Mouse (Mus musculus): ENCODE results near the gene Trpm4.
"Not testable (repeated sequence)": the region's sequence is repeated elsewhere in the genome, so short reads cannot be mapped to it uniquely, and the experiment has no call there.

Trpm4 gene

DNA sequence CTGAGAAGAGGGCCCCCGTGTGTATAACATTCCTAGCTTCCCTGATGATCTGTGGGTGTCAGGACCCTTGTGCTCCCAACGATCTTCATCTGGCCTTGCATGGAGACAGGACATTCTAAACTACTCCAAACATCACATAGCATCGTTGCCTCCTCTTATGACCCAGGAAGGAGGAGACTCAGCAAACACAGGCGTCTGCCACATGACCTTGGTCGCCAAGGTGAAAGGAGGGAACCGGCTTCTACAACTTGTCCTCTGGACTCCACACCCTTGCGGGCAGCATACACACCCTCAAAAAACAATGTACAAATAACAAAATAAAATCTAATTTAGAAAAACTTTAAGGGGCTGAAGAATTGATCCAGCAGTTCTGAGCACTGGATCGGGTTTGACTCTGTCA is 21.6 kb downstream of the Trpm4 start:
- DNase-seq (ENCODE audit: low spot score) = no peak

DNA sequence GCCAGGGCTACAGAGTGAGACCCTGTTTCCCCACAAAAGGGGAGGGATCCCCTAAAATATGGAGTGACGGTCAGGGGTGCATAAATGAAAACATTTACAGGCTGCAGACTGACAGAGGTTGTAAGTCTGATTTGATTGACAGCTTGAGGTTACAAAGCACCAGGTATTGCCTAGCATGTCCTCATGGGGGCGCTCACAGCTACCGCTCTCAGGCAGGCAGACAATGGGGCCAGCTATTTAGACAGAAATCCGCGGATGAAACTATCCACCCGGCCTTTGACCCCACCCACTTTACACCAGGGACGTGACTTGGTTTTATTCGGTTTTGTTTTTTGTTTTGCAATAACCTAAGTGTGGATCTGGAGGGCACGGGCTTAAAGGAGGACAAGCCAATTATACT is 24.1 kb downstream of the Trpm4 start:
- DNase-seq (ENCODE audit: low spot score) = peak; percentile 90

DNA sequence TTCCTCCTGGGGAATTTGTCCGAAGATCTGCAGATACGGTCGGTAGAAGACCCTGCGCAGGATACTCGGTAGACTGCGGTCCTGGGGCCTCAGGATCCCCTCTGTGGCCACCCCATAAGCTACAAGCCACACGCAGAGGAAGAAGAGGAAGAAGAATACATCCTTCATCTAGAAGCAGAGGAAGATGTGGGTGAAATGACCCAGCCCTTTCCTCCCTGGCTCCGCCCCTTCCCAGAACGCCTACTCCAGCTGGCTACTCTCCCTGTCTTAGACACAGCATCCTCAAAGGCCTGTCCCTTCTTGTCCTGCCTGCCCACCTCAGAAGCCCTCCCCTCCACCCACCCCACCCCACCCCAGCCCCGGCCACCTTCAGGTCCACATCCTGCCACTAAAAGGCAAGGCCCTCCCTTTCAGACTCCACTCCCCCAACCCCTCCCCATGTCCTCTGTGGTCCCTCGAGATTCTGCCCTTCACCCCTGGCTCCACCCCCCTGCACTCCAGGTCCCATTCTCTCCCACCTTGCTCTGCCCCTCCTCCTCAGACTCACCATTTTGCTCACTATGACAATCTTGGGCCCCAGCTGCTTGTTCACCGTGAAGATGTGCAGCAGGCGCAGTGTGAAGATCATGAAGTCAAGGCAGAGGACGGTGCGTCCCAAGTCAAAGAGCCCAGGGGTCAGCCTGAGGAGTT is 24.9 kb downstream of the Trpm4 start:
- DNase-seq (ENCODE audit: low spot score) = no peak

DNA sequence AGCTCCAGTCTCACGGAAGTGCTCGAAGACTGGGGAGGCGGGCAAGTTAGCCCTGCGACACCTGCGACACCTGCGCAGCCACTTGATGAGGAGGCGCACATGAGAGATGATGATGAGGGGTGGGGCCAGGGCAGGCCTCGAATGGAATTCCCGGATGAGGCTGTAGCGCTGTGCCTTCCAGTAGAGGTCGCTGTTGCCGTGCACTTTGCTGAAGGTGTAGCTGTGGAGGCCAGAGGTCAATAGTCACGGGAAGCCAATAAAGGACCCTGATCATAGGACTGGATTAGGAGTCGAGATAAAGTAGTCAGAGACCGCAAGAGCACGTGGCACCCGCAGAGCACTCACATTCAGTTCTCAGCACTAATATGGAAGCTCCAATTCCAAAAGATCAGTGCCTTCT is 28.3 kb downstream of the Trpm4 start:
- DNase-seq (ENCODE audit: low spot score) = peak; percentile 84

DNA sequence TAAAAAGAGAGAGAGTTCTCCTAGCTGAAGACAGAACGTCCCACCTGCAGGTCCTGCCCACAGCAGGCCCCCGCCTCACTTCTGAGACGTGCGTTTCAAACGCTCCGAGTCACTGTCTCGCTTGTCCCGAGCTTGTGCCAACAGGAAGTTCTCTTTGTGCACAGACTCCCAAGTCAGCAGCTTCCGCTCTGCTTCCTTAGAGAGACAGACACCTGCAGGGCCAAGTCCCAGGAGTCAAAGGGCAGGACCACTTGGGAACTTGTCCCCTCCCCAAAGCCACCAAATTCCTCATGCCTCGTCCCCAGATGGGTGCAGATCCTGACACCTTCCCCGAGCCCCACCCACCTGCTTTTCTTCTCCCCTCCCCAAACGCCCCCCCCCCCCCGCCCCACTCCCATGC is 28.7 kb downstream of the Trpm4 start:
- no peak for DNase-seq (ENCODE audit: low spot score)

DNA sequence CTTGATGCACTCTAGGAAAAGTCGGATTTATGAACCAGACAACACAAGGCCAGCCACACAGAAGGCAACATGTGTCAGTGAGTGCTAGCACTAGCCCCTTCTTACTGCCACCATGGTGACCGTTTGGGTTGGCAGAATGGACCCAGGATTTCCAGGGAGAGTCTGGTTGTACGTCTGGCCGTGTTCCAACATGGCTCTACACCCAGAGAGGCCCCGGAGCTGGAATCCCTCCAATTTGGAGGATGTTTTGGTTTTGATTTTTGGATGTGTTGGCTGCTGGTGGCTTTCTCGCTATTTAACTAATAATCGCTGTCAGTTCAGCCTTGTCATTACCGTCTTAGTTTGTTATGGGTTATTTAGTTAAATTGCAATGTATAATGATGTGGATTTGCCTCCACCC is 31.0 kb downstream of the Trpm4 start:
- no peak for DNase-seq (ENCODE audit: low spot score)

DNA sequence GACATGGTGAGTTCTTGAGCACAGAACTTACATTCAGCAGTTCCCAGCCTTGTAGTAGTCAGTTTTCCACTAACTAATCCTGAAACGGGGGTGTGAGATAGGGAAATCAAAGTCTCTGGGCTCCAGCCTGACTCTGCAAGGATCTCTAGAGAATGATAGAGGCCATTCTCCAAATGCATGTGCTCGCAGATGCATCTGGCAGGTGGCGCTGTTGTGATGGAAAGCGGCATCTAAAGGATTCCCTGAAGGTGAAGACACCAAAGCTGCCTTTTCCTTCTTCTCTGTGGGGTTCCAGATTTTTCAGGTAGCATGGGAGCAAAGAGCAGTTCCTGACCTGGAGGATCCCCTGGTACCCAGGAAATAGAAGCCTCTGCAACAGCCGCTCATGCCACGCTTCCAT is 33.3 kb downstream of the Trpm4 start:
- peak; percentile 75 for DNase-seq (ENCODE audit: low spot score)

DNA sequence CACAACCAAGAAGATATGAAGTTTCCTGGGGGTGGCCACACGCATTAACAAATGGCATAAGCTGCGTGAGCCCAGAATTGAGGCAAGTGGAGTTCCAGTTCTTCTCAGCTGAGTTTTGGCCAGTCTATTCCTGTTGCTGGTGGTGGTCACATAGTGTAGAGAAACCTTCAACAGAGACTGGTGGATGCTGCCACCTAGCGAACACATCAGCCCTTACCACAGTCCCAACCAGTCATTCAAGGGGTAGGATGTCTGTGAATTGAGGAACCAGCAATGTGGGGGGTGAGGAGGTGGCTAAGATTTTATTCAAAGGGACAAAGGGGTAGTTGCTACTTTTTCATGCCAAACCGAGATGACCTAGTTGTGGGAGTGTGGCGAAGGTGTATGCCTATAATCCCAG is 33.8 kb downstream of the Trpm4 start:
- peak; percentile 85 for DNase-seq (ENCODE audit: low spot score)

DNA sequence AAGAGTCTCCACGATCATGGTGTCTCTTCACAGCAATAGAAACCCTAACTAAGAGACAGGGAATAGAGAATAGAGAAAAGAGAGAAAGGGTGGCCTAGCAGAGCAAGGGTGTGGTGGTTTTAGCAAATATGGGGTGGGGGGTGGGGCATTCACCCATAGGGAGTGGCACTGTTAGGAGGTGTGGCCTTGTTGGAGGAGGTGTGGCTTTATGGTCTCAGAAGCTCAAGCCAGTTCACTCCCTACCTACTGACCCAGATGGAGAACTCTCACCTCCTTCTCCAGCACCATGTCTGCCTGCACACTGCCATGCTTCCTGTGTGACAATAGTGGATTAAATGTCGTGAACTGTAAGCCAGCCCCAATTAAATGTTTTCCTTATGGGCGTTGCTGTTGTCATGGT is 36.0 kb downstream of the Trpm4 start:
- no peak for DNase-seq (ENCODE audit: low spot score)

DNA sequence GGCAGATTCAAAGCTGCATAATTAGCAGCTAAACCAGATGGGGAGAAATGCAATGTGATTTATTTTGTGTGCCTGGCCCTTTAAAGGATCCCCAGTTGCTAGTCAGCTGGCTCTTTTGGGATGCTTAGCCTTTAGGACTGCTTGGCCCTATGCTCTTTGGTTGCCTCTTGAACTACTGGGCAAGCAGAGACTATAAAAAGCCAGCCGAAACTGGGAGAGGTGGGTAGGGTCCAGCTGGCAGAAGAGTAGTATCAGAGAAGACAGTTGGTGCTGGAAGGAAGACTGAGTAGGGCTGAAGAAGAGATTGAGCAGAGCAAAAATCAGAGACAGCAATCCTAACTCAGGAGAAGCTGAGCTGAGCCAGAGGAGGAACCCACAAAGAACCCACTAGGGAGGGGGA is 37.0 kb downstream of the Trpm4 start:
- no peak for DNase-seq (ENCODE audit: low spot score)

DNA sequence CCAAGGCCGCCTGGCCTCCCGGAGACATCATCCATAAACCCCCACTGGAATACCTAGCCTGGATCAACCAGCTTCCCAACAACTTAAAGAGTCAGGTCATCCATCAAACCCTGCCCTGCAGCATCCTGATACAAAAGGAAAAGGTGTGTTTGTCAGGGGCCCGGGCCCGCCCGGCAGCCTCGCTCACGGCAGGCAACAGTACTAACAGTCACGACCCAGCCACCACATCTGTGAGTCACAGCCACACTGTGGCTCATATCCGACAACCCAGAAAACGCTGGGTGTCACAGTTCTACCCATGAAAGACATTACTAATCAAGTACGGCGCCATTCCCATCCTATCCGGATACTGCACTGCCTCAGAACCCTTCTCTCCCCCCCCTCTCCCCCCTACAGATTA is 47.1 kb downstream of the Trpm4 start:
- DNase-seq (ENCODE audit: low spot score) = no peak

DNA sequence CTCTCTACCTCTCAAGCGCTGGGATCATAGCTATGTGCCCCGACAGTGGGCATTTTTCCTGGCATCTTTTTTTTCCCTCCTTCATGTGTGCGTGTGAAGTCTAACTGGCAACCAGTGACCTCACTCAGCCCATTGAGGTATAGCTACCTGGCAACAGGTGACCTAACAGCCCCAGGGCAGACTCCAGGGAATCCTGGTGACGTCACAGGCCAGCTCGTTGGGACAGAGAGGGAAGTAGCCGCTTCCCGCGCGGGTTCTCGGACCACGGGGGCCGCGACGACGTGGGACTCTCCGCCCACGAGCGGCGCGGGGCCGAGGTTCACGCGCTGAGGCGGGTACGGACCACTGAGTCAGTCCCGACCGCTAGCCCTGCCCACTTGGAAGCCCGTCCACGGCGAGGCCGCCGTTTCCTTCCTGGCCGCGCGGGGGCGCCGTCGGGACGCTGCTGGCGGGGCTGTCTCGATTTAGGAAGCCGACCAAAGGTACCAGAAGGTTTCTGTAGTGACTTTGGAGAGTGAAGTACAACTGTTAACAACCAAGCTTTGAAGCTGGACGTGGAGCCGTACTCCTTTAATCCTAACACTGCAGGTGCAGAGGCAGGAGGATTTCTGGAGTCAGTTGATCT is 56.3 kb downstream of the Trpm4 start, which contains the start of gene Slc6a21:
Gene Slc6a21 (plus strand): TSS at position 378 of the 625 bp plus-strand sequence.
- DNase-seq (ENCODE audit: low spot score) = peak; percentile 68

DNA sequence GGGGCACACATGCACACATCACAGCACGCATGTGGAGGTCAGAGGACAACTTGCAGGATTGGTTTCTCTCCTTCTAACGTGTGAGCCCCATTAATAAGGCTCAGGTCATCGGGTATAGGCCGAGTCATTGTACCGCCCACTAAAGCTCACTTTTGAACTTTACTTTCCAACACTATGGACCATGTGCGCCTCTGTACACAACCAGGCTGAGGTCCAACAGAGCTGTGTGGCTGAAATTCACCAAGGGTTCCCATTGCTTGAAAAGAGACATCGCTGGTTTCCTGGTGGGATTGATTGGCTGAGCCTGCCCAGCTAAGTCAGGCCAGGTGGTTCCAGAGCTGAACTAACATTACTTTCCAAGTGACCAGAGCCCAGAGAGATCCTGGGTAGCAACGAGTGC is 59.9 kb downstream of the Trpm4 start:
- DNase-seq (ENCODE audit: low spot score) = no peak

DNA sequence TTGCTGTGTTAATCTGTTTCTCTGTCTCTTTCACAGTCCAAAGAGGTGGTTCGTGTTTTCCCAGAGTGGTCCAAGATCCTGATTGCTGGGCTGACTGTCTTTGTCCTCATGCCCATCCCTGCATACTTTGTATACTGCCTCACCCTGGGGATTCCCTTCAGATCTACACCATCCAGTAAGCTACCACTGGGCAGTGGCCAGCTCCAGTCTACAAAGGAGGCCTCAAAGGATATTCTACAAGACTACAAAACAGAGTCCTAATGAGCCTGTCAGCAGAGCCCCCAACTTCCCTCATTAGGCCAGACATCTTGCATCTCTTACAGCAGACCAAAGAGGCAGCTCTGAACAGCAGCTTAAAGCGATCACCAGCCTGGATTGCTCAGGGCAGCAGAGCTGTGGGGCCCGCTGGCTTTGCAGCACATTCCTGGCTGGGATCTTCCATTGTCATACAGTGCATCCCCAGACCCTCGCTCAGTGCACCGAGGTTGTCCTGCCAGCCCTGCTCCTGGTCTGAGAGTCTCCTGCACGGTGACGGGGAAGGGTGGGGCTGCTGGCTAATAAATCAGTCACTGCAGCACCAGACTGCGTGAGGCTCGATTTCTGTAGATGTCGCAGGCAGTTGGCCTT is 60.7 kb downstream of the Trpm4 start:
- DNase-seq (ENCODE audit: low spot score) = peak; percentile 29

DNA sequence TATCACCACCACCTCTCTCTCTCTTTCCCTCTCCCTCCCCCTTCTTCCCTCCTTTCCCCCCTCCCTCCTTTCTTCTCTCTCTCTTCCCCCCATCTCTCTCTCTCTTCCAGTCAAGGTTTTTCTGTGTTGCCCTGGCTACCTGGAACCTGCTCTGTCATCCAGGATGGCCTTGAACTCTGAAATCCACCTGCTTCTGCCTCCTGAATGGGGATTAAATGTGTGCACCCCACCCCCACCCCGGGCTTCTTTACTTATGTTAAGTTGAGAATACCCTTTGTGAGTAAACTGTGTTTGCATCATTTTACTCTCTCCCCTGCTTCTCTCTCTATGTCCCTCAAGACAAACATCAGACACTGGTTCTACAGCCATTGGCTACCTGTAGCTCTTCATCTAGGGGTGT is 68.1 kb downstream of the Trpm4 start:
- DNase-seq (ENCODE audit: low spot score) = no peak

DNA sequence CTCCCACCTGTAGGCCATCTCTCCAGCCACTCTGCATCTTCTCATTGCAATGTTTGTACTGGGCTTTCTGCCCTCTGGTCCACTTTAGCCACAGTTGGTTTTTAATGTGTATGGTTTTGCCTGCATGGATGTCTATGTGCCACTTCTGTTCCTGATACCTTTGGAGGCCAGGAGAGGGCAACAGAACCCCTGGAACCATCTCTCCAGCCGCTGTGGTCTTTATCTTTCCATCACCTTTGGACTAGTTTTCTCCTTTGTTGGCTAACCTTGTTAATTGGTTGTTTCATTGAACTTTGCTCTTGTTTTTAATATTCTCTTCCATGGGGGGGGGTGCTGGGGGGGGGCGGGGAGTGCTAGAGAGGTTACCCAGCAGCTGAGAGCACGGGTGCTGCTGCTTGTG is 69.2 kb downstream of the Trpm4 start:
- no peak for DNase-seq (ENCODE audit: low spot score)

DNA sequence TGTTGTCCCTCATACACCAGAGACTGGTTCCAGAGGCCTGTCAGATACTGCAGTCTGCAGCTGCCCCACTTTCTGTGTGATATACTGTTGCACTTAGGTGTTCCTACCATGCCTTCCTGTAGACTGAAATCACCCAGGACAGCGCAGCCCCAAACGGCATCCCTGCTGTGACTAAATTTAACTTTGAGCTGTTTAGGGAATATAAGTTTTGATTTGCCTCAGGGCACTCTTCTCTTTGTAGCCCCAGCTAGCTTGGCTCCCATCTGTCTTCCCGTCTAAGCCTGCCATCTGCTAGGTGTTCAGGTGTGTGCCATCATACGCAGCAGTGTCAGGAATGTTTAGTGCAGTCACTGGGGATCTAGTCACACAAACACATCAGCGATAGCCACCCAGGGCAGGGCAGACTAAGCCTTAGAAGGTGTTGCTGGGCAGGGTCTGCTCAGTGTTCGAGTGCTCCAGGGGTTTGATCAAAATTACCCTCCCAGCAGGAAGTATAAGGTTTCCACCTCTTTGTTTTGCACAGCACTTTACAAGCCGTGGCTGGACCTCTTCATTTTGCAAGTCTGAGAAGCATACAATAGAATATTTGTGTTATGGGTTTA is 70.5 kb downstream of the Trpm4 start:
- DNase-seq (ENCODE audit: low spot score) = no peak

DNA sequence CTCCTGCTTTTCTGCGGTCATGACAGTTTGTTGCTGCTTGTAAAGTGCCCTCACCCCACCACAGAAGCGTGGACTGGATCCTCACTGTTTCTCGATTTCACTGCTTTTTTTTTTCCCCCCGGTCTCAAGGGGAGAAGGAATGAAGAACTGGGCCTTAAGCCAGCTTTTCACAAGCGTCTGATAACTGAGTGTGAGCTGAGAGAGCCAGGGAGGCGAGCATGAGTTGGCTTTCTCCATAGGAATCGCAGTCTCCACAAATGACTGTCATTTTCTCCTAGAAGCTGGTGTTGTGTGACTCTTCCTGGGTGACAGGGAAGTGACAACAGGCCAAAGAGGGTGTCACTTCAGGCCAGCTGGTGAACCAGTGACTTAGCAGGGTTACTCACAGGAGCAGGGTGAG is 71.3 kb downstream of the Trpm4 start:
- no peak for DNase-seq (ENCODE audit: low spot score)

DNA sequence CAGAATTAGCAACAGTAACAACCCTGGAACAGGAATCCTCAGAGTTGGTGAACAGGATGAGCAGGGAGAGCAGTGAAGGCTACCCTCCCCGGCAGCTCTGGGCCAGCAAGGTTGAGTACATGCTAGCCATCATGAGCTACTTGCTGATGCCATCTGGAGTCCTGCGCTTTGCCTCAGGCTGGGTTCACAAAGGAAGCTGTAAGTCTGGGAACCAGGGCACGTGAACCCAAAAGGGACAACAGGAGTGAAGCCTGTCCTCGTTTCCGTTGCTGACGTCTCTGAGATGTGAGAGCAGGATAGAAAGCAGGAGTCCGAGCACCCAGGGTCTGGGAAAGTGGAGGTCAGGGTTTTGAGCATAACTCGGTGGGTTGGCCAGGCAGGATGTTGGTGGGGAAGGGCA is 74.3 kb downstream of the Trpm4 start:
- no peak for DNase-seq (ENCODE audit: low spot score)

DNA sequence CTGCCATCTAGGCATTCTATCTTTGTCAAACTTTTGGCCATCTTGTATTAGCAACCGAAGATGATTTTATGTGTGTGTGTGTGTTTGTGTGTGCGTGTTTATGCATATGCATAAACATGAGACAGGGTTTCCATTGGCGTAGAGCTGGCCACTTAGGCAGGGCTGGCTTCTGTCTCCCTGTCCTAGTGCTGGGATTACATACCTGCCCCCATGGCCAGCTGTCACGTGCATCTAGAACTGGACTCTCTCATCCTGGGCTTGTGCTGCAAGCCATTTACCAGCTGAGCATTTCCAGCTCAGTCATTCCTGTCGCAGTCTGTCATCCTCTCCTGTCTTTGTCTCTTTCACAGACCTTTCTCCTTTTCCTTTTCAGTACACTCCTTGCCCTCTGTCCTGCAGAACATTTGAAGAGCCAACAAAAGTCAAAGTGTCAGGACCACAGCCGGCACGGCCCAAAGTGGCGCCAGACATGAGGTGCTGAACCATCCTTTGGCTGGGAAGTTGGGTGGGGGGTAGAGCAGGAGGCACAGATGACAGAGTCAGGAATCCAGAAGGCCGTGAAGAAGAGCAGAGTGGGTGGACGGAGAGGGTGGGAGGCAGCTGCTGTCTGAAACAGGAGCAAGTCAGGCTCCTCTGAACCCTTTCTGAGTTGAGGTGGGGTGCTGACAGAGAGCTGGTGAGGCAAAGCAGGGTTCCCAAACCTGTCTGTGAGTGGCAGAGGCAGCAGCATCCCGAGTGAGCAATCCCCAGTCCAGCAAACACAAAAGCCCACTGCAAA is 76.3 kb downstream of the Trpm4 start:
- DNase-seq (ENCODE audit: low spot score) = no peak

DNA sequence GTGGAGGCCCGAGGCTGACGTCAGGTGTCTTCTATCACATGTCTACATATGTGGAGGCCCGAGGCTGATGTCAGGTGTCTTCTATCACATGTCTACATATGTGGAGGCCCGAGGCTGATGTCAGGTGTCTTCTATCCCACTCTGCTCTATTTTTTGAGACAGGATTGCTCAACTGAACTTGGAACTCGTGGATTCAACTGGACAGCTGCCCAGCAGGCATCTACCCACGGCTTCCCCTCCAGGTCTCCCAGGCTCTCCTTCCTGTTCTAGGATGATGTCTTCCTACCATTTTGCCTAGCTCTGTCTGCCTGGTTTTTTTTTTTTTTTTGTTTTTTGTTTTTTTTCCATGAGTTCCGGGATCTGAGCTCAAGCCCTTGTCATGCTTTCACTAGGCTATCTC is 77.8 kb downstream of the Trpm4 start:
- DNase-seq (ENCODE audit: low spot score) = not testable (repeated sequence)

DNA sequence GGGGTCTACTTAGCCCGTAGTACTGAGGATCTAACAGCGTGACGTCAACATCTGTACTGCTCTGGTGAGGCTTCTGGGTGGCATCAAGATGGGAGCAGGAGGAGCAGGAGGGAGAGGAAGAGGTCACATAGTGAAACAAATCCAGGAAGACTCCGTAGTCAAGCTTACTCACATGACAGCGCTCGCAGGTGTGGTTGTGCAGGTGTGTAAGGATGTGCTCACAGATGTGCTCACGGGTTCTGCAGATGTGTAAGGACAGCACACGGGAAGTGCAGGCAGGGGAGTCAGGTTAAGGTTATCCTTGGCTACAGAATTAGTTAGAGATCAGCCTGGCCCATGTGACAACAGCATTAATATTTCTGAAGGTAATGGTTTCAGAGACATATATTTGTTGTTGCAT is 79.8 kb downstream of the Trpm4 start:
- no peak for DNase-seq (ENCODE audit: low spot score)

All from retina, embryonic 14.5 days (tissue).